Mouse (Mus musculus): ENCODE measurements around the gene Mob3b.

Mob3b gene

DNA sequence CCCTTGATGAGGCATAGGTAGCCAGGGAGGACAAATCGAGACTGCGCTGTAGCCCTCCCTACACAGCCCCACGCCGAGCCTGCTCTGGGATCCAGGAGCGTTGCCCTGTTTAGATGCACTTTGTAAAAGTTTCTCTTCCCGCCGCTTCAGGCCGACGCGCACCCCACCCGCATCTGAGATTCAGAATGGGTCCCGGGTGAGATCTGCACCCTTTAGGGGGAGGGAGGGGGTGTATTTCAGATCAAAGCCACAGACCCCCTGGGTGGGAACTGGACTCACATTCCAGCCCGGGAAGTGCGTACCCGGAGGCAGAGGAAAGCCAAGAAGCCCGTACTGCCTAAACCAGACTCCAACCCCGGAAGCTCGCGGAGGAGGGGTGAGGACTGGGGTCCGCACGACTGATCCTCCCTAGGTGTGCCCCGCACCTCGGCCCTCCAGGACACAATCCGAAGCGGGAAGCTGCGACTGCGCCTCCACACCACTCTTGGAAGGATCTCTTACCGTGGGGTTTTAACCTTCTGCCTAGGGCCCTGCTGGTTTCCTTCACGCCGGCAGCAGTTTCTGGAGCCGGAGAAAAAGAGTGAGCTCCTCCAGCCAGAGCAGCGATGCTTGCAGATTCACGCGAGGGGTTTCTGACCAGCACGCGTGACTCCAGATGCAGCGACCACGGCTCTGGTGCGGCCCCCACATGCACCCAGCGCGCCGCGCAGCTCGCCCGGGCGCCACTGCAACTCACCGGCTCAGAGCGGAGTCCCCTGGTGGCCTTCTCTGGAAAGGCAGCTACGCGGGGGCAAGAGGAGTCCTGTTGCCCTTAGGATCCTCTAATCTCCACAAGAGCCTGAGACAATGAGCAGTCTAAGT lies at the start of gene Mob3b:
Gene Mob3b (minus strand): TSS at position 734 of the 861 bp plus-strand sequence.
- peak; percentile 50 for DNase-seq

DNA sequence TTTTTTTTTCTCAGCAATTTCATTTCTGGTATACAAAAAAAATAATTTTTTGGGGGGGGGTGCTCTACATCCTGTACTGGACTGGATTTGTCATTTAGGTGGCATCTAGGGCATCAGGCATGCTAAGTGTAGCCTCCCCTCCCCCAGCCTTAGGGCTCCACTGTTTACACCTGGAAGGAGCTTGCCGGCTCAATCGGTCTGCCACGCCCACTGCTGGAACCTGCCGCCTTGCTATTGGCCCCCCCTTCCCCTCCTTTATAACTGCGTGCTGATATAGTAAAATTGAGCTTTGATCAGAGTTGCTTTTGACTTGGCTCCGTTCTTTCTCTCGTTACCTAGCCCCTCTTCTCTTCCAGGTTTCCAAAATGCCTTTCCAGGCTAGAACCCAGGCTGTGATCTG lies 47.4 kb upstream of the Mob3b start:
- no peak for DNase-seq

DNA sequence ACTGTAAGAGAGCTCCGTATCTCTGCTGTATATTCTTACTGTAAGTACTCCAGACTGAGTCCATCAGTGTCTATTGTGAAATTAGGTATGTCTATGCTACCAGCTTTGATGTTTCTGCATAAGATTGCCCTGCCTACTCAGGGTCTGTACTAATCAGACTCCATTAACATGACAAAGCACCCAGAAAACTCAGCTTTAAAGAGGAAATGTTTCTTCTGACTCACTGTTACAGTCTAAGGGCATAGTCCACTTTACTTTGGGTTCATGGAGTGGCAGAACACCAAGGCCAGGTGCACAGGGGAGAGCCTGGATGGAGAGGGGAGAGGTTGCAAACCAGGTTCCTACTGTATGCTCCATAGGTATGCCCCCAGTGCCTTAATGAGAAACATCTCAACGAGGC lies 46.4 kb upstream of the Mob3b start:
- DNase-seq: no peak

DNA sequence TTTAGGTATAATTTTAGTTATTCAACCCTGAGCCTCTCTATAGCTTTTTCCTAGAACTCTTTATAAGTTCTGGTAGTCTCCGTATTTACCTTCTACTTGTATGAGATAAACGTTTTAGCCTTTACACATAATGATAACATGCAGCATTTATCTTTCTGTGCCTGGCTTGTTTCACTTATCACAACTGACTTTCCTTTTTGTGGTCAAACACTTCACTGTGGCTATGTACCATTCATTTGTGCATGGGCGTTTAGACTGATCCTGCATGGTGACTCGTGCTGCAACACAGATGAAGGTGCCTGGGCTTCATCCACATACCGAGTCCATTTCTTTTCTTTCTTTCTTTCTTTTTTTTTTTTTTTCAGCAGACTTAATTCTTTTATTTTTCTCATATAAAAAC lies 44.4 kb upstream of the Mob3b start:
- no peak for DNase-seq

DNA sequence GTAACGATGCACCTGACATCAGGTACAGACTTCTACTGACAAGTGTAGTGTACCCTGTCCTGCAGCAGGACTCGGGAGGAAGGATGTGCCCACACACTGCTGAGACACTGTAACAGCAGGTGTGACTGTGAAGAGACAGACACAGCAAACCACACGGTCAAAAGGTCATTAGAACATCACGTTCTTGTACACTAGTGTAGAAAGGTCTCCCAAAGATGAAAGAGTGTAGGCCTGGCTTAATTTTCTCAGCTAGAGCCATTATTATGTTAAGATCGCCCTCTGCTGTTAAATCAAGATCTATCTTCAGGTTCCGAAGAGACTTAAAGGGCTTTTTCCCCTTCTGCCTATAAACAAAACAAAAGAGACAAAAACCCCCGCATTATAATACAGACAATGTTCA lies 35.4 kb upstream of the Mob3b start:
- DNase-seq: no peak

DNA sequence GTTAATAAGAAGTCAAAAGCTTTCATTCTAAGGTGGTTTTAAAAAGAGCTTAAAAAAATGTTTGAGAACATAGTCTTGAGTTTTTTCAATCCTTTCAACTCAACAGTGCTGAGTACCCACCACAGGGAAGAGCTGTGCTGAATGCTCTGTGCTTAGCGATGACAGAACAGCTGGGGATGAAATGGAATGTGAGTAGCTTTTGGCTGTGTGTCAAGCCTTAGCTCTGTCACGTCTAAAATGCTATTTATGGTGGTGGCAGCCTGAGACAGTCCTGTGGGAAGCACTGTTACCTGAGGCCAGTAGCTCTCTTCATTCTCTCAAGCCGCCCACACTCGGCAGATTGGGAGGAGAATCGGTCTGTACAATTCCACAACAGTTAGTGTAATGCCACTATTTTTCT lies 32.5 kb upstream of the Mob3b start:
- DNase-seq: no peak

DNA sequence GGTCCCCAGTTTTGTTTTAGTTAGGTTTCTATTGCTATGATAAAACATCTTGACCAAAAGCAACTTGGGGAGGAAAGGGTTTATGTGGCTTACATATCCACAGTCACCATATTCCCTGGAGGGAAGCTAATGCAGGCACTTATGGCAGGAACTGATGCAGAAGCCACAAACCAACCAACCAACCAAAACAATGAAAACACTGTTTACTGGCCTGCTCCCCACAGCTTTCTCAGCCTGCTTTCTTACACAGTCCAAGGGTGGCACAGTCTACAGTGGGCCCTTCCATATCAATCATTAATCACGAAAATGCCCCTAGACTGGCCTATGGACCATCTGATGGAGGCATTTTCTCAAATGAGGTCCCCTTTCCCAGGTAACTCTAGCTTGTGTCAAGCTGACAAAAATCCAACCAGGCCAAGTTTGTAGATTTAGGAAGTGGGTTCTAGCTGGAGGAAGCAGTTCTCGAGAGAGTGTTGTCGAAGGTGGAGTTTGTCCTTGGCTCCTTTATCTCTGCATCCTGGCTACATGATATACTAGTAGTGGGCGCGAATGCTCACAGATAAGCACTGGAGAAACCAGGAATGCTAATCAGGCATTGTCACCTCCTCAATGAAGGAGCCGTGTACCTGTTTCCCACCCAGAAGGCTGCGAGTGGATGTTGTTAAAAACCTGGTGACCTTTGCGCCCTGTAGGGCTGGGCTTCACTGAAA lies 30.5 kb upstream of the Mob3b start:
- DNase-seq: no peak

DNA sequence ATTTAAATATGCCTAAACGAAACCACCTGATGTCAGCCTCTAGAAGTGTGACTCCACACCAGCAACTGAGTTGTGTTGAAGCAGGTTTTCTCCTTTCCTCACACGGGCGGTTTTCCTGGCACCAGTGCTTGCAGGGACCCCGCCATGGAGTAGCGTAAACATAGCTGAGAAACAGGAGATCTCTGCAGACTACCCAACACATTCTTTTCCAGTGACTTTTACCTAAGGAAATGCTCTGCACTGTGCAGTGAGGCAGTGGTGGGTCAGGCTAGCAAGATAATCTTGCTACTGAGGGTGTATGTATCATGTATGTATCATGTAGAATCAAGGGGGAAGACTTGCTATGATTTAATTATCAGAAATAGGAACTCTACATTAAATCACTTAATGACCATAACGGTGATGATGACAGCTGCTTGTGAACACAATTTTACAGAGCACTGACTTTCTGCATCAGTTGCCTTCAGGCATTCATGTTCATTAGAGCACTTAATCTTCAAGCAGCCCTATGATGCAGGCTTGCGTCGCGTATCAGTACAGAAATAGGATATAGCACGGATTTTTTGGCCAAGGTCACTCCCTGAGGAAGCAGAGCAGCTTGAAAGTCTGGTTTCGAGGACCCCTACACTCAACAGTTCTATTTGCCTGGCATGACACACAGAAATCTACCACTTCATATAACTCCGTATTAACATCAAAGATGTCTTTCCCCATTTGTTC lies 20.8 kb upstream of the Mob3b start:
- DNase-seq: no peak

DNA sequence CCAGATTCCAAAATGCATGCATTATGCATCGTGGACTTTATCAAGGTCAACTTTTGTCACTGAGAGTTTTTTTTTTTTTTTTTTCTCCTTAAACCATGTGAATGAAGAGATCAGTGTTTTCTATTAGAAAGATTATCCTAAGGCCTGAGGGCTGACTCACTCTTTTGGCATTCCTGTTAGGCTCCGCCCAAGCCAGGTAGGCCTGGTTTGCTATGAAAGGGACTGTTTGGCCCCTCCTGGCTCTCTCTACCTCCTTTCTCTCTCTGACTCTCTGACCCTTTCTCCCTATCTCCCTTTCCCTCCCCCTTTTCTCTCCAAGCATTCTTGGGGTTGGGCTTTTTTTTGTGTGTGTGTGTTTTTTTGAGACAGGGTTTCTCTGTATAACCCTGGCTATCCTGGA lies 18.3 kb upstream of the Mob3b start:
- no peak for DNase-seq

DNA sequence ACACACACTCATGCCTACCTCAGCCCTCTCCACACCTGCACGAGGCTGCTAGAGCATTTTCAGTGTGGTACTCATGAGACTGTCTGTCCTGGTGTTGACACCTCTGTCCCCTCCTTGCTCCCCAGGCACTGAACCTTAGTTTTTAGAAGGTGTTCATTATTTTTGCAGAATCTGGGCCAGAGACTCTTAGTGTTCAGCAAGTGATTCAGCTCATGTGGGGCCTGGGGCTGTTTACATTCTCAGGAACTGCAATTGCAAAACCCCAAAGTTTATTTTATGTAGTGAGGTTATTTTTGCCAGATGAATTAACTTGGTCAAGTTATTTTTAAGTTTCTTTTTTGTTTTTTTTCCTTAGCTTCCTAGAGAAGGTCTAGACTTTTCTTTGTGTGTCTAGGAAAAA lies 16.3 kb upstream of the Mob3b start:
- no peak for DNase-seq

DNA sequence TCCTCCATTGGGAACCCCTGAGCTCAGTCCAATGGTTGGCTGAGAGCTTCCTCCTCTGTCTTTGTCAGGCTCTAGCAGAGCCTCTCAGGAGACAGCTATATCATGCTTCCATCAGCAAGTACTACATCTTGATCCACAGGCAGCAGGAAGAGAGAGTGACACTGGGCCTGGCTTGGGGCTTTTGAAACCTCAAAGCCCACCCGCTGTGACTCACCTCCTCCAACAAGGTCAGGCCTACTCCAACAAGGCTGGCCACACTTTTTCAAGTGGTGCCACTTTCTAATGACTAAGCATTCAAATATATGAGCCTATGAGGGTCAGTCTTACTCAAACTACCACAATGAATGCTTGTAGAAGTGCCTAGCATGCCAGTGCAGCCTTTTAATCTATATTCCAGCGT lies 15.2 kb upstream of the Mob3b start:
- DNase-seq: no peak

DNA sequence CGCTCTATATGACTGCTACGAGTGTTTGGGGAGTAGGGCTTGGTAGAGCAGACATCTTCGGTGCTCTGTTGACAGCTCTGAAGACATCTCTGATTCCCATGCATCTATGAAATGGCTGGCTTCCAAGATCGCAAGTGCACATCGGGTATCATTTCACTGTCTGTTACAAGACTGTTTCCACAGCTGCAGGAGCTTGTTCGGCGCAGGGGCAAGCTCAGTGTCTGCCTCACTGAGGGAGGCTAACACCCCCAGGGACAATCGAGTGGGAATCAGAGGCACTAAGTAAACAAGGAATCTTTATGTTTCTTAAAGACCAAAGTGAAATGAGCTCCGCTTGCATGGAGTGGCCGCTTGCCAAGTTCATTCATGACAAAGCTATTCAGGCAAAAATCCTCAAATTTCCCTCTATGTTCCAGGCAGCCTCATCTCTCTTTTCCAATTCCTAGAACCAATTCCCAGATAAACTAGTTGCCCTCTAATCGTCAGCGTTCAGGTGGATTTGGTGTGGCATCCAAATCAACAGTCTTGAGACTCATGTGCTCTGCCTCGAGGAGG lies 12.4 kb upstream of the Mob3b start:
- no peak for DNase-seq

DNA sequence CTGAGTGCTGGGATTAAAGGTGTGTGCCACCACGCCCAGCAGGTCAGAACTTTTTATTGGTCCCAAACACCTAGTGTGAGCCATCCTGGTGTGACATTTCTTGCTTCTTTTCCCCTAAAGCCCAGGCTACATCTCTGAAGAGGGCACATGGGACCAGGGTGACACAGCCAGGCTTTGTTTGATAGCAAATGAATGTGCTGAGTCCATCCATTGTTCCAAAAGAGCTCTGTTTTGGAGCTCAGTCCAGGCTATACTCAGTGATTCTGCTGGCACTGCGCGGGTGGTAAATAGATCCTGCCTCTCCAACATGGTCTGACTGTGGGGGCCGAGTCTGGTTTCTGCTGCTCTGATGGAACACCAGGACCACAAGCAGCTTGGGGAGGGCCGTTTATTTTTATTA lies 10.6 kb upstream of the Mob3b start:
- DNase-seq: no peak

DNA sequence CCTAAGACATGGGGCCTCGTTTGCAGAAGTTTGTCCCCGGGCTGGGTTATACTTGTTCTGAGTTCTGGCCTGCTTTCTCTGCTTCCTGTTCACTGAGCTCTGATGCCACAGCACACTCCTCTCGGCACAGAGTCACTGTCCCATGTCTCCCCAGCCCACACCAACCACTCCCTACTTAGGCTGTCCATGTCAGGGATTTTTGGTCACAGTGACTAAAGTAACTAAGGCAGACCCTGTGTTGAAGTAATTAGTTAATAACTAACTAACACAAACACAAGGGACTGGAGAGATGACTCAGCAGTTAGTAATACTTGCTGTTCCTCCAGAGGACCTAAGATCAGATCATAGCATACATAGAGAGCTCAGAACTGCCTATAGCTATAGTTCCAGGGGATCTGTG lies 8.7 kb upstream of the Mob3b start:
- no peak for DNase-seq

DNA sequence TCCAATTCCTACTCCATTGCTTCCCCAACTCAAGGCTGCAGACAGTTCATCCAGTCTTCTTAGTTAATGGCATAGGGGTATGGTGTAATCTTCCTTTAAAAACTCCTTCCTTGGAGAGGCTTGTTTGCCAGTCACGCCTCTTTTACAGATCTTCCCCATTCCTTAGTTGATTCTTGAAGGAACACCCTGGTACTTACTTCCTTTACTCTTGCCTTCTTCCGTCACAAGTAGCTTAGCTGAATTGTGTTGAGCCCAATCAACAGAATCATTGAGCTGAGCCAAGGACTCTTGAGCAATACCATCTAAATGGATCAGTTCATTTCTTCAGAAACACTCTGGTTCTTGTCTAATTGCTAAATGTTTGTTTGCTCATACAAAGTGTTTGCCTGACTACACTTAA lies 8.0 kb upstream of the Mob3b start:
- DNase-seq: no peak

DNA sequence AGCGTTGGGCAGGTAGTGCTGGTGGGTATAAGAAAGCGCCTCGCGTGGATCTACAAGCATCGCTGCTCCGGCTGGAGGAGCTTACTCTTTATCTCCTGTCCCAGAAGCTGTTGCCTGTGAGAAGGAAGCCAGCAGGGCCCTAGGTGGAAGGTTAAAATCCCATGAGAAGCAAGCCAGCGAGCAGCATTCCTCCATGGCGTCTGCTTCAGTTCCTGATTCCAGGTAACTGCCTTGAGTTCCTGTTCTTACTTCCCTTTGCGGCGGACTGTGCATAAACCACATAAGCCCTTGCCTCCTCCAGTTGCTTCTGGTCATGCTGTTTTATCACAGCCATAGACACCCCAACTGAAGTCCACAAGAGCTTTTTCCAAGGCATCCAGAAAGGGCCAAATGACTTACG lies 531 bp upstream of the Mob3b start:
- DNase-seq: no peak

DNA sequence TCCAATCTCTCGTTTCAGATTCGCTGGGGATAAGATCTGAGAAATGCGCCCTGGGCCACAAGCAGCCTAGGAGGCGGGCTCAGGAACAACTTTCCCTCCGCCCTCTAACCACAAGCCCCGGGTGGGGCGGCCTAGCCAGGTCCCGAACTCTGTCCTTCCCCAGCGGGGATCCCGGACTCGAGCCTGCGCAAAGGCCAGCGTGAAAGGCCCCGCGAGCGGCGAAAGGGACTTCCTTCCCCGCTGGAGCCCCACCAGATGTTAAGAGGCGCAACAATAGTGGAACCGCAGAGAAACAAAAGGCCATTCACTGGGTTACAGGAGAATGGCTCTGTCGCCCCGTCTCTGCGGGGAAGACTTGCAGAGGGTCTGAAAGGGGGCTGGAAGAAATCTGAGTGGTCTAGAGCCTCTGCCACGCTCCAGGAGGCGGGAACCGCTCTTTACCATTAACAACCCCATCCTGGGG lies 1.1 kb downstream of the Mob3b start:
- no peak for DNase-seq

DNA sequence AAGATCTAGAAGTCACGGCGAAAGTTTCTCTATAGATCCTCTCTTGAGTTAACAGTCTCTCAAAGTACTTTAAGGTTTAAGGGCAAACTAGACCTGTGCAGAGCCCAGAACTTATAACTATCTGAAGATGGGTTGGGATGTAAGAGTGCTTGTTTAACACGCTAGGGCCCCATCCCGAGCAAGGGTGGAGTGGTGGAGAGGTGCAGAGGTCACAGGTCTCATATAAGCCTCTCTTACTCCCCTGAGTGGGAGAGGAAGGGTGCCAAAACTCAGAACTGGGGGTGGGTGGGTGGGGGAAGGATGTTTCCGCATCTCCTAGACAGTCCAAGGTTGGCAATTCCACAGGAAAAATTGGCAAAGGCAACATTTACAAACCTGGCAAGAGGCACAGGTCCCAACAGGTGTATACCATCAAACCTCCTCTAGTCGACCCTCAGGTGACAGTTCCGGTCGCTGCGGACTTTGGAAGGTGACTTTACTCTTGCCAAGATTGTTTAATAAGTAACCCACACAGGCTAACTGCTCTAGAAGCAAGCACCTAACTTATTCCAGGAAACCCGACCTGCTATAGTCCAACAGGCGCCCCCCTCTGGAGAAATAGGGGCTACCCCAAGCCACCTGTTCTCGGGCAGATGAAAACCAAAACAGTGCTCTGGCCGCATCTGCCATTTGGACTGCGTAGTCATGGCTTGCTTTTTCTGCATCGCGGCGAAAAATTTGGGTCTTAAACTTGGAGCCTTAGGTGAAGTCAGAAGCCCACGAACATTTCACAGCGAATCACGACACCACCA lies 2.0 kb downstream of the Mob3b start:
- DNase-seq: no peak

DNA sequence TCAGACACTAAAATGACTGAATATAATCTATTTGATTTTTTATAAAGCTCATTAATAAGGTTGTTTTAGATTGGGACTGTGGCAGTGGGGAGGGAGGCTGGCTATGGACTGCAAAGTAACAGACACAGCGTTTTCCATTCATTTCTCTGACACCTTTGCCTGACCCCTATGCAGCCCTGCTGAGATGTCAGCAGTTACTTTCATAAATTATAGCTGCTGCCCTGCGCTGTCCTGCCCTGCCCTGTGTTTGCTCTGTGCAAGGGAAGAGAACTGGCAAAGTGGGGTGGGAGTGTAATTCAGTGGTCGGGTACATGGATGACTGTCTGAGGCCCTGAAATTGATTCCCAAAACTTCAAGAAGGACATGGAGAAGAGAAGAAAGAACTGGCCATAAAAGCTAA lies 3.2 kb downstream of the Mob3b start:
- DNase-seq: no peak

DNA sequence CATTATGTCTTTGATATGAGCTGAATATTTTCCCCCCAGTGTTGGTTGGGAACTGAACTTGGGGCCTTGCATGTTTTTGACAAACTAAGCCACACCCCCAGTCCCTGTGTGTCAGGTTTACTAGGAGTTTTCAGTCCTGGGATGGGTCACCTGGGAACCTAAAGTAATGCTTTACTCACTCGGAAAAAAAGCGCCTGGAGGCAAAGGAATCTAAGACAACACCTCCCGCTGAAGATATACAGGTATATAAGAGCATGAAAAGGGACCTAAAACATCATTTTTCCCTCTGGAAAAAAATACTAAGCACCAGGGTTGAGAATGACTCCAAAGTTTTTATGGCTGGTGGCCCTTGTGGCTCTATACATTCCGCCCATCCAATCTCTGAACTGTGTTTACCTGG lies 5.5 kb downstream of the Mob3b start, which contains the start of gene Ifnk:
Gene Ifnk (plus strand): TSS at position 301 of the 400 bp plus-strand sequence.
- no peak for DNase-seq

DNA sequence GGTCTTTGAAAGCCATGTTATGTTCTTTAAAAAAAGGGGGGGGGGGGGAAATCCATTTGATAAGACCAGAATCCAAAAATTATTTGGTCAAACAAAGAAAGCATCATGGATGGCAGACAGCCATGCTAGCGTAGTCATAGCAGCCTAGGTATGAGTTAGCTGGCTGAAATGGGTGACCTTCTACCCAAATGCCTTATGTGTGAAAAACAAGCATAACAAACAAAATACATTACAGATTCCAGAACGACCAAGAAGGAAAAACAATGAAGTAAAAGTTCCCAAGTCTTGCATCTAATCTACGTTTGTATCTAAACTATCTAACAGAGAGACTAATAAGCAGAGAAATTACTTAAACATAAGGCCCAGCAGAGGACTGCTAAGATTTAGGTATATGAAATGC lies 6.6 kb downstream of the Mob3b start:
- no peak for DNase-seq

DNA sequence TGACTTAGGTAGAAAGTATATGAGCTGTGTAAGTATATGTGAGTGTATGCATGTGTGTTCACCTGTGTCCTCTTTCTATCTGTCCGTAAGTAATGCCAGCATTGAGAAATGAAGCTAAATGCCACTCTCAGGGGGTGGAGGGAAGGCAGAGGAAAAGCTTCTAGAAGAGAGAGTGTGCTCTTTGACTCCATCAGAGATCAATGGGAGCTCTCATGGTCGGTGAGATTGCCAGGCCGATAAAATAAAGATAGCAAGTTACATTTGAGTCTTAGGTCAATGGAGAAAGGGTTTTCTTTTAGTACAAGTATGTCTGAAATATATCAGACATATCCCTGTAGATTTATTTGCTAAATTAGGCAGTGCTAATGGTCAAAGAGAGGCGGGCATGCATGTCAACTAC lies 9.0 kb downstream of the Mob3b start:
- no peak for DNase-seq

DNA sequence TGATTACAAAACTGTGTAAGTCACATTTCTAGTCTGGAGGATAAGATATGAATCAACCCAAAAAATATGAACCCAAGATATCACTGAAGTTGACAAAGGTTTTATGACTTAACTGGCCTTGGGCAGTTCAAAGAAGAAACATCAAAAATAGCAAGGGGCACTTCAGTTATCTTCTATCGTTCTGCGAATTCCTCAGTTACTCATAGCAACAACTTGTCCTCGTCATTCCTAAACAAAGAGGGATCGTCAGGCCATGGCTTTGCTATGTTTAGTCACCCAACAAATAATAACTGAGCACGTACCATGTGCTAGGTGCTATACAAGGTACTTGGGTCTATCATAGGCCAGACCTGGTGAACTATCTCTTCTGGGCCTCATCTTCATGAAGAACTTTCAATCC lies 10.7 kb downstream of the Mob3b start:
- no peak for DNase-seq

All from cerebellum, adult 11 months (tissue).